Mouse (Mus musculus) ES-Bruce4 (cell line): ENCODE measurements around the gene Snrpc. TPM values are rescaled to one million over a fixed set of nuclear protein-coding genes. Genes with fewer than 3 reads are reported as not detected.

ENCODE experiments used
- H3K27ac ChIP-seq: 2 replicates; pipeline ENCODE4 v1.5.1; 2012; ENCODE audit warnings: low read length, inconsistent platforms; ENCODE audit not compliant: insufficient read depth
- H3K27me3 ChIP-seq: 2 replicates; pipeline ENCODE4 v1.6.1; 2012; ENCODE audit warnings: mild to moderate bottlenecking, low read length, inconsistent platforms; ENCODE audit not compliant: control insufficient read depth, poor library complexity, insufficient read depth, severe bottlenecking
- H3K36me3 ChIP-seq: 2 replicates; pipeline ENCODE4 v1.6.1; 2012; ENCODE audit warnings: inconsistent platforms, mild to moderate bottlenecking, low read length, moderate library complexity; ENCODE audit not compliant: control insufficient read depth, poor library complexity, insufficient read depth, severe bottlenecking
- H3K4me1 ChIP-seq: one replicate; pipeline ENCODE4 v1.8.1; 2011; ENCODE audit warnings: low read length; ENCODE audit not compliant: control insufficient read depth, insufficient read depth
- H3K4me3 ChIP-seq: 2 replicates; pipeline ENCODE4 v1.5.1; 2011; ENCODE audit warnings: low read depth, mild to moderate bottlenecking, low read length
- H3K9ac ChIP-seq: 2 replicates; pipeline ENCODE4 v1.6.1; 2012; ENCODE audit warnings: low read depth, mild to moderate bottlenecking, inconsistent platforms; ENCODE audit not compliant: poor library complexity, severe bottlenecking
- H3K9me3 ChIP-seq: replicated peaks from 2 replicates; pipeline ENCODE4 v1.6.1; 2012; ENCODE audit warnings: mild to moderate bottlenecking, low read length, inconsistent platforms; ENCODE audit not compliant: control insufficient read depth, poor library complexity, insufficient read depth, severe bottlenecking
- CTCF ChIP-seq: IDR thresholded peaks from one replicate; pipeline ENCODE4 v1.8.1; 2011; ENCODE audit warnings: low read depth, low read length
- EP300 ChIP-seq: IDR thresholded peaks from 2 replicates; pipeline ENCODE4 v1.6.1; 2011; ENCODE audit warnings: low read depth, low read length; ENCODE audit not compliant: insufficient read depth
- POLR2A ChIP-seq: IDR thresholded peaks from one replicate; pipeline ENCODE4 v1.8.1; 2011; ENCODE audit warnings: low read length; ENCODE audit not compliant: insufficient read depth
- polyA plus RNA-seq: library from polyadenylated mRNA; stranded (reverse); fragments of >200 nt; gene quantifications from 2 replicates; pipeline ENCODE4 v1.2.4, GENCODE M21; 2011; ENCODE audit warnings: low read depth; ENCODE audit not compliant: missing spikeins, insufficient read depth, insufficient read length

Snrpc gene
- polyA plus RNA-seq, 1 experiment, result 266 TPM

DNA sequence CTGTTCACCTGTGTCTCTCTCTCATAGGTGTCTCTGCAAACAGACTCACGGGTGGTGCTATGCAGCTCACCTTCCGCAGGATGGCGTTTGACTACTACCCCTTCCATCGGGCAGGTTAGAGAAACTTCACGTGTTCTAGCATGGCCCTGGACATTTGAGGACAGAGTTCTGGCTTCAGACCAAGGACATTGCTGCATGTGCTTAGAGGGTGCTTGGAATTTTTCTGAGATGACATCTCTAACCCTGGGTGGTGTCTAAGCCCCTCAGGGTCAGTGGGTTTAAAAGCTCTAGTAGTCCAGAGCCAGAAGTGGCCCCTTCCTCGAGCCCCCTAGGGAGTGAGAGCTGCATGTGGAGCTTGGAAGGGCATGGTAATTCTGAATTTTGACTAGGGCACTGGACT, 46.0 kb downstream of the Snrpc start:
- Histone ChIP-seq H3K27me3 (no peaks in the 10 kb centered on the region), H3K4me3 (no peak overlapping the region), H3K27ac (no peak overlapping the region), H3K36me3 (peaks cover 12% of the 10 kb centered on the region; the same call in 1 of the 2 replicates), H3K9ac (no peak overlapping the region), H3K4me1 (no peaks in the 10 kb centered on the region), H3K9me3 (no peaks in the 10 kb centered on the region)
- TF ChIP-seq POLR2A, result no peak
- no peak for TF ChIP-seq EP300
- no peak for TF ChIP-seq CTCF

DNA sequence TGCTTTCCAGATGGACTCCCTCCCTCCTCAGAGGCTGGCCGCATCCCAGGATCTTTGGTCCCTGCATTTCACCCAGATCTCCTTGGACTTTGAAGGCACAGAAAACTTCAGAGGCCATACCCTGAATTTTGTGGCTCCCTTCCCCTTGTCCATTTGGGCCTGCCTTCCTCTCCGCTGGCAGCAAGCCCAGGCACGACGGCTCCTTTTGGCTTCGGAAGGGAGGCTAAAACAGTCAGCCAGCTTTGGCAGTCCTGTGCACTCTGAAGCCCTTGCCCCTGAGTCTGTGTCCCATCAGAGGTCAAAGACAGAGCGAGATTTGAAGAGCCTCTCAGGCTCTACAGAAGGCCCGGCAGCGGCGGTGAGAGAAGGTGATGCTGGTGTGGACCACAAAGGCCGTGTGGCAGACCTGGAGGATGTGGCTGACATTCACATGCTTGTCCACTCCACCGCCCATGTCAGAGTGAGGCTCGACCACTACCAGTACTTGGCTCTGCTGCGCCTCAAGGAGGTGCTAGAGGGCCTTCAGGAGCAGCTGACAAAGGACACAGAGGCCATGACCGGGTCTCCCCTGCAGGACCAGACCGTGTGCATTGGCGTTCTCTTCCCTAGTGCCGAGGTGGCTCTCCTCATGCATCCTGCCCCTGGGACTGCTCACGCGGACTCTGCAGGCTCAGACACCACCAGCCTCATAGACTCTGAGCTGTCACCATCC, 48.7 kb downstream of the Snrpc start:
- H3K4me1 ChIP-seq, result no peaks in the 10 kb centered on the region
- H3K27me3 ChIP-seq, result no peaks in the 10 kb centered on the region
- H3K27ac ChIP-seq, result no peak overlapping the region
- peaks cover 4% of the 10 kb centered on the region; the same call in 1 of the 2 replicates for H3K36me3 ChIP-seq
- H3K9me3 ChIP-seq, result no peaks in the 10 kb centered on the region
- H3K9ac ChIP-seq, result no peak overlapping the region
- 0 out of 2 replicates have a peak overlapping the region, but pooled peaks have one; percentile 2 for H3K4me3 ChIP-seq
- TF ChIP-seq EP300, result no peak
- TF ChIP-seq POLR2A, result no peak
- peak; percentile 60 for TF ChIP-seq CTCF

Other genes with a start within 250 kb of the Snrpc start
- gene Nudt3, start 214.7 kb upstream of the Snrpc start, polyA plus RNA-seq, result 67.3 and 68.8 TPM in 2 replicates
- gene RPS10-NUDT3, start 202.9 kb upstream of the Snrpc start, polyA plus RNA-seq, result not detected in 2 replicates
- gene Rps10, start 201.5 kb upstream of the Snrpc start, polyA plus RNA-seq, result 2,622 and 2,876 TPM in 2 replicates
- gene Pacsin1, start 182.6 kb upstream of the Snrpc start, polyA plus RNA-seq, result 16.0 and 16.8 TPM in 2 replicates
- 1.2 and 1.4 TPM in 2 replicates for gene Spdef, start 109.2 kb upstream of the Snrpc start, polyA plus RNA-seq
- gene D17Wsu92e, start 17.5 kb upstream of the Snrpc start, polyA plus RNA-seq, result 90.6 and 95.0 TPM in 2 replicates
- gene Uhrf1bp1, start 18.3 kb downstream of the Snrpc start, polyA plus RNA-seq, result 18.4 and 22.3 TPM in 2 replicates
- gene Anks1, start 71.2 kb downstream of the Snrpc start, polyA plus RNA-seq, result 20.9 and 23.7 TPM in 2 replicates
- 37.5 and 40.6 TPM in 2 replicates for gene Taf11, start 71.7 kb downstream of the Snrpc start, polyA plus RNA-seq
- gene Tcp11, start 242.5 kb downstream of the Snrpc start, polyA plus RNA-seq, result 11.6 and 18.9 TPM in 2 replicates